Mouse (Mus musculus) urinary bladder, postnatal 25 days (tissue): ENCODE results near the gene Mrpl51.

Experiments used
- DNase-seq: peaks from one replicate; pipeline ENCODE4 v3.0.0; 2022; ENCODE audit warnings: low spot score

Gene Mrpl51

DNA sequence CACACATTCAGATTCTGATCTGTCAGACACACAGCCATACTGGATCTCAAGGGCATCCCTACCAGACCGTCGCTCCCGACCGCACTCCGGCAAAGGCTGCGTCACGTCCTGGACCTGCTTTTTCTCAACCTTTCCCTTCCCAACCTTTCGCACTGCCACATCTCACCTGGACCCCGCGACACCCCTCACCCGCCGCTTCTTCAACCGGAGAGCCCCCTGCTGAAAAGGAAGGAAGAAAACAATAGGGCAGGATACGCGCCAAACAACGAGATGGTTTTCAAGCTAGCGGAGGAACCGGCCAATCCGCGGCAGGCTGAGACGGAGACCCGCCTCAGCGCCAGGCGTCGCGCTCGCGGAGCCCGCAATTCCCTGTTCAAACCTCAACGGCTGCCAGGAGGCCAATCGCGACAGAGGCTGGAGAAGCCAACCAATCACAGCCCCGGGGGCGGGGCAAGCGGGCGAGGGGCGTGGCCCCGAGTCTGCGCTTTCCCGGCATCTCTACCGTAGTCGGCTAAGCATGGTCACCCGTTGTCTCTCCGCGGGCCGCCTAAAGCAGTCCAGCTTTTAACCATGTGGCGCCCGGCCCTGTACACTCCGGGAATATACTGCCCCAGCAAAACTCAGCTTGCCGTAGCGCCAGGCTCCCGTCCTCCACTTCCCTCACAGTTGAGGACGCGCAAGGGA is at the start of gene Mrpl51, which contains the start of gene Ncapd2:
Gene Mrpl51 (plus strand): TSS at position 470 of the 684 bp plus-strand sequence.
Gene Ncapd2 (minus strand): TSS at position 370 of the 684 bp plus-strand sequence.
- DNase-seq: peak; percentile 95

DNA sequence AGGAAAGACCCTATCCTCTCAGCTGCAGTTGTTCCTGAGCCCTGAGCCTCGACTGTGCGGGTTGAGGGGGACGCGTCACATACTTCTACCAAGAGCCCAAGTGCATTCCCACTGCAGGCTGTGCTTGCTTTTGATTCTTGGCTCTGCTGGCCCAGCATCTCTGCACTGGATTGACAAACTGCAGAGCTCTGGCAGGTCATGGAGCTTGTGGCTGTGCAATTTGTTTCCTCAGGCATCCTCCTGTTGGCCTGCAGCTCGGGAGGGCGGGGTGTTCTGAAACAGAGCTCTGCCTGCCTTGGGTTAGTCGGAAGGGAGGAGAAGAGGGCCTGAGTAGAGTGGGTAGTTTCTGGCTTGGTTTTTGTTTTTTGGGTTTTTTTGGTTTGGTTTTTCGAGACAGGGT is 49.2 kb upstream of the Mrpl51 start:
- DNase-seq: no peak

DNA sequence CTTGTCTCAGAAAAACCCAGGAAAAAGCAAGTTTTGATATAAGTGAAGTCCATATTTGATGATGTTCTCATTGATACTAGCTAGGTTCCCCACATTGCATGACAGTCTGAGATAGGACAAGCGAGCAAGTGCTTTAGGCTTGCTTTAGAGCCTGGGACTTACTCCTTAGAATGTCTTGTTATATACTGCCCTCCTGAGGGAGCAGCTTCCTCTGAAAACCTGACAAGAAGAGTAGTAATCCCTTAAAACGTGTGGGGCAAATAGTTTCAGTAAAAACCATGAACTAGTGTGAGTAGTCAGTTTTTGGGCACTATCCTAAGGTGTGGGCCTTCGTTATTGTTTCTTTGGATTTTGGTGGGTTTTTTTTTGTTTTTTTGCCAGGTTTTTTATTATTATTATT is 48.5 kb upstream of the Mrpl51 start:
- no peak for DNase-seq

DNA sequence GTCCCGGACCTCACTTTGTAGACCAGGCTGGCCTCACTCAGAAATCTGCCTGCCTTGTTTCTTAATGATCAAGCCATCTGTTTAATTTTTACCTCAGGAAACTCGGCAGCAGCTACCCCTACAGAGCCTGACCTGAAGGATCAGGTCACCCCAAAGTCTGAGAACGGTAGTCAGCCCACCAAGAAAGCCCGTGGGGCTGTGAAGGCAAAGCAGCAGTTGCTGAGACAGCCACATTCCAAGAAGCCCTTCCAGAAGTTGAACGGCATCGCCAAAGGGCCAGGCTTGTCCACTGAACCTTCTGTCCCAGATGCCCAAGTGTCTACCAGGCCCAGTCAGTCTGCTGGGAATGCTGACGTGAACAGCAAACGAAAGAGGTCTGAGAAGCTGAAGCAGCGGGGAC is 47.7 kb upstream of the Mrpl51 start:
- no peak for DNase-seq

DNA sequence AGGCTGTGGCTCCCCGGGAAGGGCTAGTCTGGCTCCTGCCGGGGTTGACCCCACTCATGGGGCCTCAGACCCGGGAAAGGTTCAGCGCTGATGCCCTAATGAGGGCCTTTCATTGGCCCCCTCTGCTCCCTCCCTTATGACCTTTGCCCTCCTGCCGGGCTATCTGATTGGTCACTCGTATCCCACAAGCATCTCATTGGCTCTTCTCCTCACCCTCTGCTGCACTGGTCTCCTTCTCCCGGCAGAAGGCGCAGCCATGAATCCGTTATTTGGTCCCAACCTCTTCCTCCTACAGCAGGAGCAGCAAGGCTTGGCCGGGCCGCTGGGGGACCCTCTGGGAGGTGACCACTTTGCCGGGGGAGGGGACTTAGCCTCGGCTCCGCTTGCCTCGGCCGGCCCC is 46.6 kb upstream of the Mrpl51 start, which contains the start of gene Iffo1:
Gene Iffo1 (plus strand): TSS at position 241 of the 400 bp plus-strand sequence.
- peak; percentile 70 for DNase-seq

DNA sequence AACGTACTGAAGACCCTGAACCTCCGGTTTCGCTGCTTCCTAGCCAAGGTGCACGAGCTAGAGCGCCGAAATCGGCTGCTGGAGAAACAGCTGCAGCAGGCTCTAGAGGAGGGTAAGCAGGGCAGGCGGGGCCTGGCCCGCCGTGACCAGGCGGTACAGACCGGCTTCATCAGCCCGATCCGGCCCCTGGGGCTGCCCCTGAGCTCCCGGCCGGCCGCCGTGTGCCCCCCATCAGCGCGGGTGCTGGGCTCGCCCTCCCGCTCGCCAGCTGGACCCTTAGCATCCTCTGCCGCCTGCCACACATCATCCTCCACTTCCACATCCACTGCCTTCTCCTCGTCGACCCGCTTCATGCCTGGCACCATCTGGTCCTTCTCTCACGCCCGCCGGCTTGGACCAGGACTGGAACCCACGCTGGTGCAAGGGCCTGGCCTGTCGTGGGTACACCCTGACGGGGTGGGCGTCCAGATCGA is 46.1 kb upstream of the Mrpl51 start:
- DNase-seq: no peak

DNA sequence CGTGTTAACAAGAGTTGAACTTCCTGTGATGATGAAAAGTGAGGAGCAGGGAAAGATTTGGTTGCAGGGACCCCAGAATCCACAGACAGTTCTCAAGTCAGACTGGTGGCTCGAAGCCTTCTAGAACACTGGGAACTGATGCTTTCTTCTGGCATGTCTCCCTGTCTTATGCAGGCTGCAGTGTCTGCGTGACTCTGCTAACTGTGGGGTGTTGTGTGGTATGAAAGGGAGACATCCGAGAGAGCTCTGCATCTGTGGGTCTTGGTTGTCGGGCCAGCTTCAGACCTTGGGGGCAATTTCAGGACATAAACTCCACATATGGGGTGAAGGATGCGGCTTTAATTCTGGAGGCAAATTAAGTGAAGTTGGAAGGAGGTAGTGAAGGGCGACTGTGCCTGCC is 45.5 kb upstream of the Mrpl51 start:
- no peak for DNase-seq

DNA sequence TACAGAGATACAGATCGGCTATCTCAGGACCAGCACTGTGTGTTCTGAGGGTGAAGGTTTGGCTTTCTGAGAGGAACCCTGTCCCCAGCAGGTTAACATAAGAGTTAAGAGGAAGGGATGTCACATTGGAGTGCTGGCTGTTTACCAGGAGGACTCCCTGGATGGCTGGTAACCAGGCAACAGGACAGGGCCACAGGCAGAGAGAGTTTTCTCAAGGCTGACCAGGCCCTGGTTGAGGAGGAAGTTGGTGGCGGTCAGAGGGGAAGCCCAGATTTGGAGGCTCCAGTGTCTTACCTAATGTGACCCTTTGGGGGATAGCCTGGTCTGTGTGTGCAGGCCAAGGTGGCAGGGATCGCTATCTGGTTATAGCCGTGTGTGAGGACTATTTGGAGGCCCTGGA is 44.8 kb upstream of the Mrpl51 start:
- no peak for DNase-seq

DNA sequence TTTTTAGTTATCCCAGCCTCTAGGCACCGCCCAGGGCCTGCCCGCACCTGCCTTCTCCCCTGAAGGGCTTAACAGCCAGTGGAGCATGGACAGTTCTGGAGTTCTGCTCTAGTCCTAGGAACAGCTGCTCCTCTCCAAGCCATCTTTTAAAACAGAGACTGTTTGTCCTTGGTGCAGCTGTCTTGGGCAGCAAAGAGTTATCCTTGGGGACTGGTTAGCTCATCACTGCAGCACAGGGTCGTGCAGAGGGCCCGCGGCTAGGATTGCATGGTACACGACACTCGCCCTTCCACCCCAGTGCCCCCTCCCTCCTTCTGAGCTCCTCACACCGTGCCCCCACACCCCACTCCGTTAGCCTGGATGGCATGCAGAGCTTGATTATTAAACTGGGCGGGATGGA is 44.3 kb upstream of the Mrpl51 start:
- DNase-seq: no peak

DNA sequence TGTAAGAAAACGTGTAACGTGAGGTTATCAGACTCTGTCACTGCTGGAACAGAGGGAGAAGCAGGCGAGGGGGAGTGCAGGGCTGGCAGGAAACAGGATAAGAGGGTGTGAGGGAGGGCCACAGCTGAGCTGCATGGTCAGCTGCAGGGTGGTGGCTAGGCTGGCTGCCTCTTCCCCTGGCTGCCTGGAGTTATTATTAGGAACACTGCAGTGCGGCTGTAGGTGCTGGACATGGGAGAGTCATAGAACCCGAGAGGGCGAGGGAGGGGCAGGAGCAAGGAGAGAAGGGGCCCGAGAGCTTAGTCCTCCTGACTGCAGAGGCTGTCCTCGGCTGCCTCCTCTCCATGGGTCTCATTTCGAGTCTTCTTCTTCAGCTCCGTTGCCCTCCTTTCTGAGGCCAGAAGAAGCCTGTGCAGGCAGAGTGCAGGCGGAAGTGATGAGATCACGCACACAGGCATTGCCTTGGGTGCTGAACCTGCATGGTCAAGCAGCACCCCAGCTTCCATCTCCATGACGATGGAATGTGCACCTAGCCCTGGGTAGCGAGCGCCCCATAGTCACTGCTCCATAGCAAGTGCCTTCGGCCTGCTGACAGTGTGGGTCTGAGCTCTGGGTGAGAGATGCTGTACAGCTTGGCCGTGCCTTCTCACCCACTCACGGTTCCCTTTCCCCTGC is 43.2 kb upstream of the Mrpl51 start:
- DNase-seq: no peak

DNA sequence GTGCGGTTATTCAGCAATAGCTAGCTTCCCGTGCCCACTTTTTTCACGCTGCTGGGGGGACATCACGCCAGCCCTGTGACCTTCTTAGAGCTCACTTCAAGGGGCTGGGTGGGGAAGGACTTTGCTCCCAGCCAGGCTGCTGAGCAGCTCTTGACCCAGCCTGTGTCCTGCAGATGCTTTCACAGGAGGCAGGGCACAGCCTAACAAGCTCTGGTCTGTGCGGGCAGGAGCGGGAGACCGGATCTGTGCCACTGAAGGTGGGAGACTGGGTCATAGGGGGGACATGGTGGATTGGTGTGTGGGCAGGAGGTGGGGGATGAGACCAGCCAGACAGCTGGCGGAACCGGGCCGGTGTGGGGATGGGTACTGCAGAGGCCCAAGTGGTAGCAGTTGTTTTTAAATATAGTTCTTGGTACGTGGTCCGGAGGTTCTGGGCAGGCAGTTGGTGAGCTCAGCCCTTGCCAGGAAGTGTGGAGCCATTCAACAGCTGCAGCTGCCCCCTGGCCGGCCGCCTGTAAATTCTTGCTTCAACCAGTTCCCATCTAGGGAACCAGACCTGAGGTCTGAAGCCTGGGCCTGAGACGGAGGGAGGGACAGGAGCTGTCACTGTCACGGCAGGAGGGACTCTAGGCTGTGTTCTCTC is 42.6 kb upstream of the Mrpl51 start:
- no peak for DNase-seq

DNA sequence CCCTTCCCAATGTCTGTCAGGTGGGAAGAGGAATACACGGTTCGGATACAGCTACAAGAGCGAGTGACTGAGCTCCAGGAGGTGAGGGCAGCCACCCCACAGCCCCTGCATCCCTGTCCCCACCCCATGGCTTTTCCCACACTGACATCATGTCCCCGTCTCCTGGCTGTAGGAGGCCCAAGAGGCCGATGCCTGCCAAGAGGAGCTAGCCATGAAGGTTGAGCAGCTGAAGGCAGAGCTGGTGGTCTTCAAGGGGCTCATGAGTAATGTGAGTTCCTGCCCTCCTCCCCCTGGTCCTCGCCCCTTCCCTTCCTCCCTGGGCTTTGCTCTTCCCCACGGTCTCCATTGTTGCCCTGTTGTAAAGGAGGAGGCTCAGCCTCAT is 42.0 kb upstream of the Mrpl51 start:
- no peak for DNase-seq

DNA sequence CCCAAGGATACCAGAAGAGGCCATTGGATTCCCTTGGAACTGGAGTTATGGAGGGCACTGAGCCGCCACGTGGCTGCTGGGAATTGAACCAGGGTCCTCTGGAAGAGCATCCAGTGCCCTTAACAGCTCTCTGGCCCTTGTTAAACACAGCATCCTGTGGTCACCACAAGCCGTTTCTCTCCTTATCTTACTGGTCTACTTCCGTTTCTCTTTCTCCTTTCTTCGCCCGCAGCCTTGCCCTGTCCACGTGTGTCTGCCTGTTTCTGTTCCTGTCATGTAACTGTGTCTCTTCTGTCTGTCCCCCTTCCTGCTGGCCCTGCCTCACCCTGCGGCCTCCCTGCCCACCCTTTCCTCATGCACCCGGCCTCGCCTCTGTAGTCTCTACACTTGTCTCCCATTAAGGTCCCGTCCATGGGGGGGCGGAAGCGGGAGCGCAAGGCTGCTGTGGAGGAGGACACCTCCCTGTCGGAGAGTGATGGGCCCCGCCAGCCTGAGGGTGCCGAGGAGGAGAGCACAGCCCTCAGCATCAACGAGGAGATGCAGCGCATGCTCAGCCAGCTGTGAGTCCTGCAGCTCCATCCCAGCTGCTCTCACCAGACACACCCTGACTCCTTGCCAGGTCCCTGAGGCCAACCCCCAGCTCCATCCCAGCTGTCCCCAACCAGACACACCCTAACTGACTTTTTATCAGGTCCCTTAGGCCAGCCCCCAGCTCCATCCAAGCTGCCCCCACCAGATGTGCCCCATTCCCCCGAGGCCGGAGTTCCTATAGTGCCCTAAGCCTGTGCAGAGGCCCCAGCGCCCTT is 39.2 kb upstream of the Mrpl51 start:
- no peak for DNase-seq

DNA sequence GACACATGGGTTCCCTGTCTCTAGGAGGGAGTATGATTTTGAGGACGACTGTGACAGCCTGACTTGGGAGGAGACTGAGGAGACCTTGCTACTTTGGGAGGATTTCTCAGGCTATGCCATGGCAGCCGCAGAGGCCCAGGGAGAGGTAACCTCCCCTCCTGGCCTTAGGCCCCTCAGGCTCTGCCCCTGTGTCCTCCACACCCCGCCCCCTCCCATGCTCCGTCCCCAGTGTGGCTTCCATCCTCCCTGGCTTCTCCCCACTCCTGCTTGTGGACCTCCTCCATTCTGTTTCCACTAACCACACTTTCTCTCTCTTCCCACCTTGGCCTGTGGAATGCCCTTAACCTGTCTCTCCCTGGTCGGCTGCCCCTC is 38.6 kb upstream of the Mrpl51 start:
- DNase-seq: no peak

DNA sequence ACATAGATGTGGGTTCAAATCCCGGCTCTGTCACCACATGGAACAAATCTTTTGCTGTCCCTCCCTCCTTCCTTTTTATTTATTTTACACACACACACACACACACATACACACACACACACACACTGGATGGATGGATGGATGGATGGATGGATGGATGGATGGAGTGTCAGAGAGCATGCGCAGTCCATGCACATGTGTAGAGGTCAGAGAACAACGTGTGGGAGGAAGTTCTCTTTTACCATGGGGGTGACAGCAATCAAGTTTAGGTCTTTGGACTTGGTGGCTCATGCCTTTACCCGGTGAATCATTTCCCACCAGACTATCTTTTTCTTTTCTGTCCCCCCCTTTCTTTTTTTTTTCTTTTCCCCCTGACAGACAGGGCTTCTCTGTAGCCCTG is 37.9 kb upstream of the Mrpl51 start:
- no peak for DNase-seq

DNA sequence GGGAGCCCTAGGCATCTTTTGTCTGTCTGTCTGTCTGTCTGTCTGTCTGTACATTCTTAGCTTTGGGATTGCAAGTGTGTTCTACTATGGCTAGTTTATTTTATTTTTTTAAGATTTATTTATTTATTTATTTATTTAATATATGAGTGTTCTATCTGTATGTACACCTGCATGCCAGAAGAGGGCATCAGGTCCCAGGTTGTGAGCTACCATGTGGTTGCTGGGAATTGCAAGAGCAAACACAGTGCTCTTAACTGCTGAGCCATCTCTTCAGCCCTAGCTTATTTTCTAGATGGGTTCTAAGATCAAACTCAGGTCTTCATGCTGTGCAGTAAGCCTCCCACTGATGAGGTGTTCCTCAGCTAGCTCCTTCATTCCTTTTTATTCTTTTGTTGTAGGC is 37.1 kb upstream of the Mrpl51 start:
- no peak for DNase-seq

DNA sequence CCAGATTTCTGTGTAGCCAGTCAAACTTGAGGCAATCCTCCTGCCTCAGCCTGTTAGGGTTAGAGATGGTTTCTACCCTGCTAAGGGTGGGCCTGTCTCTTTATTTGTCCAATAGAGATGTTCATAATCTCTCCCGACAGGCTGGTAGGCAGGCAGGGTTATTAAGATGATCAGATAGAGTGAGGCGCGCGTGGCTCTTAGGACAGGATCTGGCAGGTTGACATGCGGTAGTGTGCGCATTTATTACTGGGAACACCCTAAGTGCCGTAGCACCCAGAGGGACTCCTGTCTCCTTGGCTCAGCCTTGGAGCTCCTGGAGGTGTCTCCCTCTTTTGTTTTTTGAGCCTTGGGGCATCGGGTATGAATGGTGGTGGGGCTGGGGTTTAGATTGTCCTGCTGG is 36.3 kb upstream of the Mrpl51 start:
- DNase-seq: no peak

DNA sequence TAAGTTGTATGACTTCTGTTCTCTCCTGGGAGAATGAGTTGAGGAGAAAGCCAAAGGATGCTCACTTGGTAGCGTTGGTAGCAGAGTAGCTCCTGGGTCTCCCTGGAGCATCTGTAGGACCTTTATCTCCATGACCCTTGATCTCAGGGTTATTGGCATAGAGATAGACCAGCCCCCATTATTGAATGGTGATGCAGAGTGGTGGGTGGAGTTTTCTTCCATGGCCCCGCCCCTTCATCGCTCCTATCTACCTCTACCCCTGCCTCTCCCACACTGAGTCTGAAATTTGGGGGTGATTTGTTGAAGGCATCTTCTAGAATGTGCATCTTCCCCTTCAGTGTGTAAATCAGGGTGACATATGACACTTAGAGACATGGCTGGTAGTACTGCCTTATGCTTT is 35.1 kb upstream of the Mrpl51 start:
- no peak for DNase-seq

DNA sequence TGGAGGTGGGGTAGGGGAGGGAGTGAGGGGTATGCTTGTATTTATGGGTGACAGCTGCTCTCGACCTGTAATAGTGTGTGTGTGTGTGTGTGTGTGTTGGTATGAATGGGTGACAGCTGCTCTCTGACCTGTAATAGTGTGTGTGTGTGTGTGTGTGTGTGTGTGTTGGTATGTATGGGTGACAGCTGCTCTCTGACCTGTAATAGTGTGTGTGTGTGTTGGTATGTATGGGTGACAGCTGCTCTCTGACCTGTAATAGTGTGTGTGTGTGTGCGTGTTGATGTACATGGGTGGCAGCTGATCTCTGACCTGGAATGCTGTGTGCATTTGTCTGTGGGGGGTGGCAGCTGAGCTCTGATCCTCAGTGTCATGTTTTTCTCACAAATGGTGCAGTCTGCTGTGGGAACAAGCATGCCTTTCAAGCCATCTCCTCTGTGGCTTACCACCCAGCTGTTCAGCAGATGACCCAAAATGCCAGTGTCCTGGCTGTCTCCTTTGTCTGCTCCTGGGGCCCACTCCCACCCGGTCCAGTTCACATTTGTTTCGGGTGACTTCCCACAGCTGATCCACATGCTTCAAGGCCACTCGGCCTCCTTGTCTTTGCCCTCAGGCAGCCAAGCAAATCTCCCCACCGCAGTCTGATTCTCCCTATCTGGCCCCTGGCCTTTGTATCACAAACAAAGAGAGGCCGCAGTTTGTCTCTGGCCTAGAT is 34.5 kb upstream of the Mrpl51 start:
- no peak for DNase-seq

DNA sequence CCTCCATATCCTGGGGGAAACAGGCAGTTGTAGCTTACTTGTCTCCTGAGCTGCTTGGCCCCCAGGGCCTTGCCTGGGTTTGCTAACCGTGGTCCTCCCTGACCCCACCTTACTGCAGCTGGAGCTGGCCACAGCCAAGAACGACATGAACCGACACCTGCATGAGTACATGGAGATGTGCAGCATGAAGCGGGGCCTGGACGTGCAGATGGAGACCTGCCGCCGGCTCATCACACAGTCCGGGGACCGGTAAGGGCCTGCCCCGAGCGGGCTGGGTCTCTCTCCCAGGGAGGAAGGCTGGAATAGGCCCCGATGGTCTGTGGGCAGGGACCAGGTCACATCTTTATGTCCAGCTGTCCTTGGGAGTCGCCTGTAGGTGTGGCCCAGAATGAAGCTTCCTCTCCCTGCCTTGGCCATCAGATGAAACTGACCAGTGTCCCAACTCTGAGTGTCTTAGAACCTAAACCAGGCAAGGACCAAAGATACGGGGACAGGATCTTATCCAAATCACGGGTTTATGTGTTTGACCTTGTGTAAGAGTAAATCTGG is 32.6 kb upstream of the Mrpl51 start:
- DNase-seq: no peak

DNA sequence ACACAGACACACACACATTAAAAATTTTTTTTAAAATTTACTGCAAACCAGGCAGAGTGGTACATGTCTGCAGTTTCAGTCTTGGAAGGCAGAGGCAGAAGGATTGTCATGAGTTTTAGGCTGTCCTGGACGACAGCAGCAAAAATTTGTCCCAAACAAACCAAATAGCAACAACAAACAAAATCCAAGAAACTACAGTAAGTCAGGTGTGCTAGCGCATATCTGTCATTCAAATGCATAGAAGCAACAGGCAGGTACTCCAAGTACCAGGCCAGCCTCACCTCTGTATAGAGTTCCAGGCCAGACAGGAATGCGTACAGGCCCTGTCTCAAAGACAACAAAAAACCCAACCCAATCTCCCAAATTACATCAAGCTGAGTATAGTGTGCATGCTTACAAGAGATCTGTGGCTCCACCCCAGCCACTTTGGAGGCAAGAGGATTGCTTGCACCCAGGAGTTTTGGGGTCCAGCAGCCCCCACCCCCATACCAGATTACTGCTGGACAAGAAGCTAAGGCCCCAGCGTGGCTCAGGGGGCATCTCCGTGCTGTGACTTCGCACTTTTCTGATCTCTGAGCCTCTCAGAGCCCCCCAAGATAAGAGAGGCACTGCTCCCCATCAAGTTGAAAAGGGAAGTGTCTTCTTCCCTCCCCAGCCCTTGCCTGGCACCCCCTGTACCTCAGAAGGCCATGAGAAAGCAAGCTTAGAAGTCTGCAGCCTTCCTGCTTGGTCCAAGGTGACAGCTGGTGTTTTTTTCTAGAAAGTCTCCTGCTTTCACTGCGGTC is 31.6 kb upstream of the Mrpl51 start:
- no peak for DNase-seq
